Mouse (Mus musculus) testis, adult 2 months (tissue): ENCODE measurements around the gene Acp2.

Experiments
- CTCF ChIP-seq: fragments of 200-500 bp; IDR thresholded peaks from 2 replicates; pipeline ENCODE4 v1.5.1; 2012; ENCODE audit warnings: low read depth, mild to moderate bottlenecking, inconsistent platforms, low read length, moderate library complexity; ENCODE audit not compliant: control insufficient read depth, insufficient read depth, insufficient replicate concordance
- POLR2A ChIP-seq: fragments of 200-500 bp; IDR thresholded peaks from 2 replicates; pipeline ENCODE4 v1.6.1; 2012; ENCODE audit warnings: low read depth, mild to moderate bottlenecking, inconsistent platforms, low read length, moderate library complexity; ENCODE audit not compliant: control insufficient read depth

- no peak for TF ChIP-seq POLR2A
- TF ChIP-seq CTCF: no peak
Observed at GRCm38 (mm10) chr2:91162952-91163351, 39.7 kb upstream of the Acp2 start.
